Mouse (Mus musculus): ENCODE results near the gene Elp4. TPM values are rescaled to one million over a fixed set of nuclear protein-coding genes. Genes with fewer than 3 reads are reported as not detected.

Elp4 gene
- polyA plus RNA-seq, 1 experiment from 2014 or later, result 15.7 TPM

GRCm38 (mm10) chr2:105715409-105716115 lies 188.8 kb downstream of the Elp4 start:
- Histone ChIP-seq H3K36me3 (replicated peaks) (no peaks in the 10 kb centered on the region), H3K27me3 (no peaks in the 10 kb centered on the region), H3K4me3 (replicated peaks) (no peak overlapping the region), H3K4me2 (no peak overlapping the region), H3K4me1 (replicated peaks) (no peaks in the 10 kb centered on the region), H3K27ac (replicated peaks) (no peak overlapping the region), H3K9ac (no peak overlapping the region), H3K9me3 (replicated peaks) (no peaks in the 10 kb centered on the region)
- ATAC-seq (ENCODE audit: insufficient read depth), result no peak
- 78% methylated on average over 8 of the region's 8 CpGs for WGBS (ENCODE audit: insufficient replicate concordance)

GRCm38 (mm10) chr2:105710511-105710910 lies 193.9 kb downstream of the Elp4 start:
- Histone ChIP-seq H3K4me2 (no peak overlapping the region), H3K9me3 (replicated peaks) (no peaks in the 10 kb centered on the region), H3K27ac (replicated peaks) (no peak overlapping the region), H3K36me3 (replicated peaks) (no peaks in the 10 kb centered on the region), H3K4me3 (replicated peaks) (no peak overlapping the region), H3K4me1 (replicated peaks) (no peaks in the 10 kb centered on the region), H3K27me3 (no peaks in the 10 kb centered on the region), H3K9ac (no peak overlapping the region)
- no peak for ATAC-seq (ENCODE audit: insufficient read depth)
- 76% methylated on average over 3 of the region's 3 CpGs for WGBS (ENCODE audit: insufficient replicate concordance)

- H3K4me3 ChIP-seq (replicated peaks), result no peak overlapping the region
- WGBS (ENCODE audit: insufficient replicate concordance), result 75% methylated on average over 3 of the region's 3 CpGs
- H3K9me3 ChIP-seq (replicated peaks), result no peaks in the 10 kb centered on the region
- no peaks in the 10 kb centered on the region for H3K36me3 ChIP-seq (replicated peaks)
- H3K27ac ChIP-seq (replicated peaks), result no peak overlapping the region
- ATAC-seq (ENCODE audit: insufficient read depth), result no peak
- H3K27me3 ChIP-seq, result no peaks in the 10 kb centered on the region
- no peak overlapping the region for H3K4me2 ChIP-seq
- H3K4me1 ChIP-seq (replicated peaks), result no peaks in the 10 kb centered on the region
- H3K9ac ChIP-seq, result no peak overlapping the region
These were observed 195.2 kb downstream of the Elp4 start for GRCm38 (mm10) chr2:105709126-105709525.

DNA sequence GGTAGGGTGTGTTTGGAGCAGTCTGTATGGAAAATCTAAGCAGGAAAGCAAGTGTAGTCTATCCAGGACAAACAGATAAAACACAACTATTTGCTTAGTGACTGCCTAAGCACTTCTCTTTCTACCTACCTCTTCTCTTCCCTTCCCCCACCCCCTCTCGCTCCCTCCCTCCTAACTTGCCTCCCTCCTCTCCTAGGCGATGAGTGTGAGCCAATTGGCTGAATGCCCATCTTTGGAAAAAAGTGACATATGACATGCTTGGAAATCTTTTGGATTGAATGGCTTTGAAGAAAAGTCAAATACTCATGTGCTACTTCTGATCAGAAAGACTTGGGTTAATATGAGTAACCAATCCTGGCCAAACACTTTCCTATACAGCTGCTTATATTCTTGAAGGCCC lies 199.0 kb downstream of the Elp4 start:
- no peaks in the 10 kb centered on the region for H3K36me3 ChIP-seq (replicated peaks)
- no peaks in the 10 kb centered on the region for H3K27me3 ChIP-seq
- no peaks in the 10 kb centered on the region for H3K9me3 ChIP-seq (replicated peaks)
- no peak overlapping the region for H3K4me3 ChIP-seq (replicated peaks)
- 48% methylated on average over 2 of the region's 2 CpGs for WGBS (ENCODE audit: insufficient replicate concordance)
- no peak overlapping the region for H3K4me2 ChIP-seq
- H3K27ac ChIP-seq (replicated peaks), result no peak overlapping the region
- ATAC-seq (ENCODE audit: insufficient read depth), result no peak
- H3K4me1 ChIP-seq (replicated peaks), result no peaks in the 10 kb centered on the region
- no peak overlapping the region for H3K9ac ChIP-seq

DNA sequence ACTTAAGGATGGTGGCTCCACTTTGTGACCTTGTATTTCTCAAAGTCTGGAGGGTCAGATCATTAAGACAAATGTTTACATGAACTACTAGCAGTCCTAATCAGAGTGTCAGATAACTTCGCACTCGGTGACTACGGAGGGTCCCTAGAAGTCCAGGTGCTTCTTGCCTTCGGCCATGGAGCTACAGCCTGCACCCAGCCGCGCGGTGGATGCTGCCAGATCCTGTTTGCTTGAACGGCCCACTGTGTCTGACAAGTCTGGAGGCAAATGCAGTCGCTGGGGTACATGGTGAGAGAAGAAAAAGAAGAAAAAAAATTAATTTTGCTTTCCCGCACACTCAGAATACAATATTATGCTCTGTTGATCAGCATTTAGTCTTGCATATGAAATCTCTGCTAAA lies 201.8 kb downstream of the Elp4 start:
- 77% methylated on average over 10 of the region's 10 CpGs for WGBS (ENCODE audit: insufficient replicate concordance)
- Histone ChIP-seq H3K4me2 (no peak overlapping the region), H3K27ac (replicated peaks) (no peak overlapping the region), H3K4me1 (replicated peaks) (no peaks in the 10 kb centered on the region), H3K36me3 (replicated peaks) (no peaks in the 10 kb centered on the region), H3K9me3 (replicated peaks) (no peaks in the 10 kb centered on the region), H3K4me3 (replicated peaks) (no peak overlapping the region), H3K9ac (no peak overlapping the region), H3K27me3 (no peaks in the 10 kb centered on the region)
- ATAC-seq (ENCODE audit: insufficient read depth), result no peak

DNA sequence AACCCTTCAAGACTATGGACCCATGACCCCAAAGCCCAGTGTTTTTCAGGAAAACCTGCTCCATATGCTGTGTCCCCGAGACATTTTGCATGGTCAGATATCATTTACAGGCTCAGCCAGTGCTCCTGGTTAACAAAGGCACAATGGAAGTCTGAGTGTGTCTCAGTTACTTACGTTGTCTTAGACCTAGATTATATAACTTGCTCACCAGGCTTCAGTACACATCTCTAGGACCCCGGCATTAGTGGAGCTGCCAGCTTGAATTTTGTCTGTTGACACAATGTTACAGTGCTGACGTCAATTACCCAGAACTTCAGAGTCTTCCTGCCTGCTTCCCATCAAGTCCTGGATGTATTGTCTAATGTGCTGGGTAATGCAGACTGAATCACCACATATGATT lies 202.6 kb downstream of the Elp4 start:
- H3K4me3 ChIP-seq (replicated peaks), result no peak overlapping the region
- H3K27me3 ChIP-seq, result no peaks in the 10 kb centered on the region
- no peaks in the 10 kb centered on the region for H3K36me3 ChIP-seq (replicated peaks)
- no peak overlapping the region for H3K27ac ChIP-seq (replicated peaks)
- H3K9me3 ChIP-seq (replicated peaks), result no peaks in the 10 kb centered on the region
- no peak overlapping the region for H3K4me2 ChIP-seq
- H3K9ac ChIP-seq, result no peak overlapping the region
- WGBS (ENCODE audit: insufficient replicate concordance), result 62% methylated on average over 4 of the region's 4 CpGs
- H3K4me1 ChIP-seq (replicated peaks), result no peaks in the 10 kb centered on the region
- ATAC-seq (ENCODE audit: insufficient read depth), result no peak

DNA sequence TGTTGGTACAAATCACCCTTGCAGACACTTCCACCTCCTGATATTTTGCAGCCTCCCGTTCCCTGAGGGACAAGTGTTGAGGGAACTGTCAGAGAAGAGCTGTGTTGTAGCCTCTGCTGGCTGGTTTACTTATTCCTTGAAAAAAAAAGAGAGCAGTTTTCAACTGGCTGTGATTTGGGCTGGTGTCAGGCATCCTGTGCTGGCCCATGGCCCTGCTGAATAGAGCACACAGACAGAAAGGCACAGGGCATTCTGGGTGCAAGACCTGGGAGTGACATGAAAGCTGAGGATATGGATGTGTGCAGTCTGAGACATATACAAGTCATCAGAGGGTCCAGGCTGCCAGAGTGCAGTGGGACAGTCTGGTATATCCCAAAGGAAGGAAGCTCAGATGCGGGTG lies 205.7 kb downstream of the Elp4 start:
- no peak for ATAC-seq (ENCODE audit: insufficient read depth)

DNA sequence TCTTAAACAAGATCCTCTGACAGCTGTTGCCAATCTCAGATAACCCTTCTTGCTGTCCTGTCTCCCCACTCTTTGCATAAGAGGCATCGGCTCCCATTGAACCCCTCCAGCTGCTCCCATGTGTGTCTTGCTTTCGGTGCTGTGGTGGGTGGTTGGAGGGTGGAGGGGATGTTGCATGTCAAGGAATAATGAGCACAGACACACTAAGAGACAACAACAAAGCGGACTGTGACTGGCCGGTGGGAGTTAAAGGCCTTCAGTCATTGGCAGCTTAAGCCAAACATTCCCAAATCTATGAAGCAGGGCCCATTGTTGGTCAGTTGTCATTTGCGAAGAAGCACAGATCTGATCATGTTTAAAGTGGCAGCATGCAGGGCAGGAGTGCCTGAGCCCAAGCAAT lies 206.6 kb downstream of the Elp4 start:
- Histone ChIP-seq H3K9ac (no peak overlapping the region), H3K4me3 (replicated peaks) (no peak overlapping the region), H3K4me1 (replicated peaks) (no peaks in the 10 kb centered on the region), H3K4me2 (no peak overlapping the region), H3K36me3 (replicated peaks) (no peaks in the 10 kb centered on the region), H3K9me3 (replicated peaks) (no peaks in the 10 kb centered on the region), H3K27ac (replicated peaks) (no peak overlapping the region), H3K27me3 (peaks cover 19% of the 10 kb centered on the region)
- 80% methylated on average over 5 of the region's 5 CpGs for WGBS (ENCODE audit: insufficient replicate concordance)
- no peak for ATAC-seq (ENCODE audit: insufficient read depth)

More for the DNA sequence above, 205.7 kb downstream of the Elp4 start:
- Histone ChIP-seq H3K9me3 (replicated peaks) (no peaks in the 10 kb centered on the region), H3K9ac (no peak overlapping the region), H3K36me3 (replicated peaks) (no peaks in the 10 kb centered on the region), H3K27me3 (peaks cover 10% of the 10 kb centered on the region), H3K4me1 (replicated peaks) (no peaks in the 10 kb centered on the region), H3K27ac (replicated peaks) (no peak overlapping the region), H3K4me3 (replicated peaks) (no peak overlapping the region), H3K4me2 (no peak overlapping the region)
- WGBS (ENCODE audit: insufficient replicate concordance), result 63% methylated on average over 2 of the region's 2 CpGs

- 8% methylated on average over 10 of the region's 10 CpGs for WGBS (ENCODE audit: insufficient replicate concordance)
- H3K9ac ChIP-seq, result no peak overlapping the region
- H3K4me1 ChIP-seq (replicated peaks), result 0 out of 2 replicates have a peak, but pooled peaks cover 5% of the 10 kb centered on the region
- no peak overlapping the region for H3K4me2 ChIP-seq
- H3K9me3 ChIP-seq (replicated peaks), result no peaks in the 10 kb centered on the region
- ATAC-seq (ENCODE audit: insufficient read depth), result no peak
- H3K4me3 ChIP-seq (replicated peaks), result no peak overlapping the region
- H3K27ac ChIP-seq (replicated peaks), result no peak overlapping the region
- no peaks in the 10 kb centered on the region for H3K36me3 ChIP-seq (replicated peaks)
- H3K27me3 ChIP-seq, result peaks cover 81% of the 10 kb centered on the region
These were observed 213.1 kb downstream of the Elp4 start for GRCm38 (mm10) chr2:105691296-105691695.

- Histone ChIP-seq H3K9me3 (replicated peaks) (no peaks in the 10 kb centered on the region), H3K36me3 (replicated peaks) (no peaks in the 10 kb centered on the region), H3K4me1 (replicated peaks) (0 out of 2 replicates have a peak, but pooled peaks cover 5% of the 10 kb centered on the region), H3K4me2 (no peak overlapping the region), H3K27ac (replicated peaks) (no peak overlapping the region), H3K4me3 (replicated peaks) (no peak overlapping the region), H3K27me3 (peaks cover 91% of the 10 kb centered on the region), H3K9ac (no peak overlapping the region)
- WGBS (ENCODE audit: insufficient replicate concordance), result 6% methylated on average over 28 of the region's 28 CpGs
- no peak for ATAC-seq (ENCODE audit: insufficient read depth)
These were observed 214.4 kb downstream of the Elp4 start for GRCm38 (mm10) chr2:105689771-105690639.

DNA sequence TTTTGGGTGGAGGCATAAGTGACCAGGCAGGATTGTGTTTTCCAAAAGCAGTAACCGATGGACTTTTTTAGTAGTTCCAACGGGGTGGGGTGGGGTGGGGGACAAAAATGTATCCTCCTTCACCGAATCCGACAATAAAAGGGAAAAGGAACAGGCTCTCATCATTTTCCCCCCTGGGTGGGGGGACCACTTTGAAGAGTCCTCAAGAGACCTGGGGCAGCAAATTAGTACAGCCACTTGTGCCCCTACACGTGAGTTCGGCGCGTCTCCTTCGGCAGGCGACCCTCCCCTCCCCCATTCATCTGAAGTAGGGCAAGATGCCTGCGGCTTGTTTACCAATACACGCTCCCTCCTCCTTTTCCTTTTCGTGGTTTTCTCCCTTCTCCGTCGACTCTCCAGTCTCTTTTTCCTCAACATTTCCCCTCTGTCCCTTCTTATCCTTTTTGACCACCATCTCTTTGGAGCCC lies 215.0 kb downstream of the Elp4 start:
- H3K36me3 ChIP-seq (replicated peaks), result no peaks in the 10 kb centered on the region
- under 1% methylated on average over 15 of the region's 15 CpGs for WGBS (ENCODE audit: insufficient replicate concordance)
- H3K4me3 ChIP-seq (replicated peaks), result no peak overlapping the region
- no peak overlapping the region for H3K9ac ChIP-seq
- 0 out of 2 replicates have a peak, but pooled peaks cover 5% of the 10 kb centered on the region for H3K4me1 ChIP-seq (replicated peaks)
- ATAC-seq (ENCODE audit: insufficient read depth), result no peak
- no peak overlapping the region for H3K4me2 ChIP-seq
- H3K9me3 ChIP-seq (replicated peaks), result no peaks in the 10 kb centered on the region
- peaks cover 96% of the 10 kb centered on the region for H3K27me3 ChIP-seq
- H3K27ac ChIP-seq (replicated peaks), result no peak overlapping the region
